Mouse (Mus musculus) heart, embryonic 13.5 days (tissue): ENCODE data around the gene Dcaf1. TPM values are rescaled to one million over a fixed set of nuclear protein-coding genes. Genes with fewer than 3 reads are reported as not detected.

ENCODE experiments used
- ATAC-seq: fragments of 200-750 bp; cut with Nextera tagmentation; 2 replicates; pipeline ENCODE4 v1.8.0; 2017; ENCODE audit warnings: moderate TSS enrichment; ENCODE audit not compliant: insufficient number of reproducible peaks, low FRiP score, low TSS enrichment; ENCODE audit errors: extremely low read depth
- H3K27ac ChIP-seq: fragments of 300-500 bp; sonication (generic); replicated peaks from 2 replicates; pipeline ENCODE4 v1.5.1; 2015; ENCODE audit warnings: moderate library complexity, mild to moderate bottlenecking, inconsistent platforms
- H3K27me3 ChIP-seq: fragments of 300-500 bp; sonication (generic); replicated peaks from 2 replicates; pipeline ENCODE4 v1.6.1; 2015; ENCODE audit warnings: mild to moderate bottlenecking, inconsistent platforms
- H3K36me3 ChIP-seq: fragments of 300-500 bp; sonication (generic); 2 replicates; pipeline ENCODE4 v1.6.1; 2015; ENCODE audit warnings: mild to moderate bottlenecking, inconsistent platforms
- H3K4me1 ChIP-seq: fragments of 300-500 bp; sonication (generic); 2 replicates; pipeline ENCODE4 v1.6.1; 2015; ENCODE audit warnings: inconsistent platforms
- H3K4me2 ChIP-seq: fragments of 300-500 bp; sonication (generic); 2 replicates; pipeline ENCODE4 v1.6.1; 2015; ENCODE audit warnings: inconsistent platforms, mild to moderate bottlenecking, moderate library complexity
- H3K4me3 ChIP-seq: fragments of 300-500 bp; sonication (generic); 2 replicates; pipeline ENCODE4 v1.5.1; 2015; ENCODE audit warnings: moderate library complexity, mild to moderate bottlenecking, inconsistent platforms
- H3K9ac ChIP-seq: fragments of 300-500 bp; sonication (generic); 2 replicates; pipeline ENCODE4 v1.6.1; 2015; ENCODE audit warnings: inconsistent platforms, mild to moderate bottlenecking, moderate library complexity
- H3K9me3 ChIP-seq: fragments of 300-500 bp; sonication (generic); 2 replicates; pipeline ENCODE4 v1.6.1; 2016; ENCODE audit warnings: inconsistent platforms
- WGBS: fragments of 180-500 bp; shearing (Covaris S2); methylation state at CpG from one replicate; pipeline ENCODE4 v1.1.7; 2015; ENCODE audit warnings: mixed read lengths; 5-methylcytosine and 5-hydroxymethylcytosine counted together
- polyA plus RNA-seq: library from polyadenylated mRNA; unstranded; fragments of >200 nt; fragmentation: Nextera tagmentation; extraction: Ambion mirVana; gene quantifications from 2 replicates; pipeline ENCODE4 v1.2.1, GENCODE M21; 2015

The Dcaf1 gene
- 12.8 and 15.6 TPM in 2 replicates for polyA plus RNA-seq

GRCm38 (mm10) chr9:106821618-106822380, at the start of gene Dcaf1:
Gene Dcaf1 (plus strand): TSS chr9:106821874.
- Histone ChIP-seq H3K9ac (peak within 1 kb of the TSS; percentile 98), H3K4me2 (peak within 1 kb of the TSS; percentile 74), H3K9me3 (no peaks in the 10 kb centered on the region), H3K27me3 (no peaks in the 10 kb centered on the region), H3K4me3 (peak within 1 kb of the TSS; percentile 99), H3K27ac (peak within 1 kb of the TSS; percentile 96), H3K4me1 (peaks cover 9% of the 10 kb centered on the region), H3K36me3 (no peaks in the 10 kb centered on the region)
- WGBS, result under 1% methylated on average over 50 of the region's 71 CpGs
- ATAC-seq, result peak; percentile 93

- no peak overlapping the region for H3K4me2 ChIP-seq
- 59% methylated on average over 1 of the region's 1 CpGs for WGBS
- H3K9ac ChIP-seq, result no peak overlapping the region
- ATAC-seq, result no peak
- H3K27ac ChIP-seq, result no peak overlapping the region
- H3K4me3 ChIP-seq, result no peak overlapping the region
- no peaks in the 10 kb centered on the region for H3K36me3 ChIP-seq
- H3K27me3 ChIP-seq, result no peaks in the 10 kb centered on the region
- no peaks in the 10 kb centered on the region for H3K9me3 ChIP-seq
- peaks cover 20% of the 10 kb centered on the region for H3K4me1 ChIP-seq
Measured at GRCm38 (mm10) chr9:106776116-106776515, 45.6 kb upstream of the Dcaf1 start.

- H3K27ac ChIP-seq, result no peak overlapping the region
- ATAC-seq, result no peak
- H3K4me2 ChIP-seq, result no peak overlapping the region
- 79% methylated on average over 3 of the region's 3 CpGs for WGBS
- no peaks in the 10 kb centered on the region for H3K9me3 ChIP-seq
- H3K4me3 ChIP-seq, result no peak overlapping the region
- H3K4me1 ChIP-seq, result peaks cover 20% of the 10 kb centered on the region
- no peaks in the 10 kb centered on the region for H3K27me3 ChIP-seq
- no peaks in the 10 kb centered on the region for H3K36me3 ChIP-seq
- no peak overlapping the region for H3K9ac ChIP-seq
Measured at GRCm38 (mm10) chr9:106777423-106777822, 44.3 kb upstream of the Dcaf1 start.

GRCm38 (mm10) chr9:106778319-106778718, 43.4 kb upstream of the Dcaf1 start:
- no peak for ATAC-seq
- no peak overlapping the region for H3K27ac ChIP-seq
- H3K9ac ChIP-seq, result no peak overlapping the region
- no peaks in the 10 kb centered on the region for H3K36me3 ChIP-seq
- no peaks in the 10 kb centered on the region for H3K27me3 ChIP-seq
- peaks cover 16% of the 10 kb centered on the region for H3K4me1 ChIP-seq
- no peak overlapping the region for H3K4me2 ChIP-seq
- no peaks in the 10 kb centered on the region for H3K9me3 ChIP-seq
- WGBS, result 74% methylated on average over 4 of the region's 4 CpGs
- H3K4me3 ChIP-seq, result no peak overlapping the region

GRCm38 (mm10) chr9:106780086-106780485, 41.6 kb upstream of the Dcaf1 start:
- Histone ChIP-seq H3K4me3 (no peak overlapping the region), H3K9me3 (no peaks in the 10 kb centered on the region), H3K27ac (no peak overlapping the region), H3K27me3 (no peaks in the 10 kb centered on the region), H3K4me1 (peaks cover 13% of the 10 kb centered on the region), H3K4me2 (no peak overlapping the region), H3K9ac (no peak overlapping the region), H3K36me3 (no peaks in the 10 kb centered on the region)
- WGBS, result 80% methylated on average over 3 of the region's 3 CpGs
- no peak for ATAC-seq

GRCm38 (mm10) chr9:106783554-106783953, 38.1 kb upstream of the Dcaf1 start:
- peaks cover 20% of the 10 kb centered on the region for H3K4me1 ChIP-seq
- no peak overlapping the region for H3K4me2 ChIP-seq
- H3K9me3 ChIP-seq, result no peaks in the 10 kb centered on the region
- no peaks in the 10 kb centered on the region for H3K36me3 ChIP-seq
- no peak overlapping the region for H3K4me3 ChIP-seq
- no peak overlapping the region for H3K9ac ChIP-seq
- H3K27ac ChIP-seq, result no peak overlapping the region
- no peaks in the 10 kb centered on the region for H3K27me3 ChIP-seq
- no peak for ATAC-seq
- WGBS, result 90% methylated on average over 2 of the region's 2 CpGs

- Histone ChIP-seq H3K9ac (no peak overlapping the region), H3K4me3 (no peak overlapping the region), H3K4me1 (peaks cover 17% of the 10 kb centered on the region), H3K36me3 (no peaks in the 10 kb centered on the region), H3K27me3 (no peaks in the 10 kb centered on the region), H3K9me3 (no peaks in the 10 kb centered on the region), H3K4me2 (no peak overlapping the region), H3K27ac (no peak overlapping the region)
- WGBS, result 78% methylated on average over 3 of the region's 3 CpGs
- ATAC-seq, result no peak
Measured at GRCm38 (mm10) chr9:106785206-106785605, 36.5 kb upstream of the Dcaf1 start.

GRCm38 (mm10) chr9:106787979-106788811, 33.5 kb upstream of the Dcaf1 start:
- Histone ChIP-seq H3K4me1 (peaks cover 16% of the 10 kb centered on the region), H3K36me3 (no peaks in the 10 kb centered on the region), H3K27ac (peak overlapping the region; percentile 88), H3K4me2 (peak overlapping the region; percentile 83), H3K4me3 (peak overlapping the region; percentile 93), H3K27me3 (0 out of 2 replicates have a peak, but pooled peaks cover 3% of the 10 kb centered on the region), H3K9me3 (no peaks in the 10 kb centered on the region), H3K9ac (peak overlapping the region; percentile 98)
- WGBS, result 4% methylated on average over 23 of the region's 23 CpGs
- no peak for ATAC-seq

GRCm38 (mm10) chr9:106788812-106789321, 32.8 kb upstream of the Dcaf1 start, which contains the start of gene Rad54l2:
Gene Rad54l2 (minus strand): TSS chr9:106789194.
- Histone ChIP-seq H3K27me3 (0 out of 2 replicates have a peak, but pooled peaks cover 3% of the 10 kb centered on the region), H3K27ac (peak within 1 kb of the TSS; percentile 88), H3K4me2 (peak within 1 kb of the TSS; percentile 83), H3K4me1 (peaks cover 16% of the 10 kb centered on the region), H3K9ac (peak within 1 kb of the TSS; percentile 98), H3K36me3 (no peaks in the 10 kb centered on the region), H3K4me3 (peak within 1 kb of the TSS; percentile 93), H3K9me3 (no peaks in the 10 kb centered on the region)
- under 1% methylated on average over 49 of the region's 49 CpGs for WGBS
- ATAC-seq, result peak; percentile 53

GRCm38 (mm10) chr9:106789363-106789762, 32.3 kb upstream of the Dcaf1 start:
- no peak for ATAC-seq
- Histone ChIP-seq H3K9me3 (no peaks in the 10 kb centered on the region), H3K27ac (peak overlapping the region; percentile 88; the same call in 1 of the 2 replicates), H3K4me3 (peak overlapping the region; percentile 93), H3K9ac (peak overlapping the region; percentile 98), H3K4me2 (peak overlapping the region; percentile 83), H3K27me3 (0 out of 2 replicates have a peak, but pooled peaks cover 3% of the 10 kb centered on the region), H3K4me1 (peaks cover 16% of the 10 kb centered on the region), H3K36me3 (no peaks in the 10 kb centered on the region)
- WGBS, result 11% methylated on average over 10 of the region's 10 CpGs

GRCm38 (mm10) chr9:106790831-106791230, 30.8 kb upstream of the Dcaf1 start:
- Histone ChIP-seq H3K9me3 (no peaks in the 10 kb centered on the region), H3K27me3 (0 out of 2 replicates have a peak, but pooled peaks cover 3% of the 10 kb centered on the region), H3K27ac (no peak overlapping the region), H3K4me1 (peaks cover 16% of the 10 kb centered on the region), H3K9ac (no peak overlapping the region), H3K4me3 (no peak overlapping the region), H3K36me3 (no peaks in the 10 kb centered on the region), H3K4me2 (no peak overlapping the region)
- WGBS, result 44% methylated on average over 6 of the region's 6 CpGs
- ATAC-seq, result no peak
